Mouse (Mus musculus) MEL (cell line): ENCODE measurements around the gene Ccdc188. TPM values are rescaled to one million over a fixed set of nuclear protein-coding genes. Genes with fewer than 3 reads are reported as not detected.

Experiments used
- DNase-seq: peaks from one replicate; pipeline ENCODE4 v3.0.0; 2011; ENCODE audit warnings: low read depth, low spot score
- H3K27ac ChIP-seq: 2 replicates; pipeline ENCODE4 v1.5.1; 2012; ENCODE audit warnings: low read depth, mild to moderate bottlenecking, control low read depth, low read length, moderate library complexity; ENCODE audit not compliant: control insufficient read depth
- H3K27me3 ChIP-seq, 2 experiments: fragments of 150-350 bp in 1 of 2; sonication (generic) in 1 of 2; 2 replicates each; pipeline ENCODE4 v1.6.1; 2012; ENCODE audit warnings: low read length in 2 of 2, mild to moderate bottlenecking in 2 of 2, improper control_type of control experiment in 1 of 2, moderate library complexity in 1 of 2; ENCODE audit not compliant: insufficient read depth in 2 of 2, control insufficient read depth in 1 of 2
- H3K36me3 ChIP-seq, 2 experiments: 2 replicates each; pipeline ENCODE4 v1.6.1; 2012 to 2014; ENCODE audit warnings: low read length in 2 of 2, improper control_type of control experiment in 1 of 2, inconsistent platforms in 1 of 2, mild to moderate bottlenecking in 1 of 2; ENCODE audit not compliant: insufficient read depth in 2 of 2, control insufficient read depth in 1 of 2
- H3K4me1 ChIP-seq, 2 experiments: fragments of 150-350 bp in 1 of 2; sonication (generic) in 1 of 2; 2 replicates each; pipeline ENCODE4 v1.6.1; 2012; ENCODE audit warnings: low read length in 2 of 2, improper control_type of control experiment in 1 of 2, mild to moderate bottlenecking in 1 of 2; ENCODE audit not compliant: insufficient read depth in 2 of 2, control insufficient read depth in 1 of 2
- H3K4me3 ChIP-seq, 2 experiments: fragments of 150-350 bp in 1 of 2; sonication (generic) in 1 of 2; 2 replicates each; pipeline ENCODE4 v1.5.1; 2012; ENCODE audit warnings: low read depth in 2 of 2, low read length in 2 of 2, mild to moderate bottlenecking in 2 of 2, moderate library complexity in 2 of 2, control low read depth in 1 of 2, improper control_type of control experiment in 1 of 2; ENCODE audit not compliant: control insufficient read depth in 1 of 2, insufficient read depth in 1 of 2
- H3K79me2 ChIP-seq: 2 replicates; pipeline ENCODE4 v1.6.1; 2012; ENCODE audit warnings: mild to moderate bottlenecking, low read length, moderate library complexity; ENCODE audit not compliant: control insufficient read depth, poor library complexity, insufficient read depth
- H3K9ac ChIP-seq: 2 replicates; pipeline ENCODE4 v1.6.1; 2012; ENCODE audit warnings: low read depth, mild to moderate bottlenecking, control low read depth, low read length, moderate library complexity; ENCODE audit not compliant: control insufficient read depth, poor library complexity, severe bottlenecking
- H3K9me3 ChIP-seq: fragments of 150-350 bp; sonication (generic); replicated peaks from 2 replicates; pipeline ENCODE4 v1.6.1; 2012; ENCODE audit warnings: mild to moderate bottlenecking, low read length, improper control_type of control experiment, moderate library complexity; ENCODE audit not compliant: insufficient read depth
- CHD1 ChIP-seq: IDR thresholded peaks from 2 replicates; pipeline ENCODE4 v1.6.1; 2012; ENCODE audit warnings: low read depth, mild to moderate bottlenecking, inconsistent platforms, low read length, improper control_type of control experiment
- CTCF ChIP-seq, 3 experiments: IDR thresholded peaks in 2 of 3; conservative IDR thresholded peaks in 1 of 3; 2 replicates each; pipeline ENCODE4 v1.5.1; 2011 to 2012; ENCODE audit warnings: low read length in 3 of 3, low read depth in 2 of 3, mild to moderate bottlenecking in 2 of 3, improper control_type of control experiment in 1 of 3, inconsistent platforms in 1 of 3, mixed read lengths in 1 of 3, moderate library complexity in 1 of 3; ENCODE audit not compliant: control insufficient read depth in 1 of 3, insufficient read depth in 1 of 3, poor library complexity in 1 of 3, severe bottlenecking in 1 of 3
- E2F4 ChIP-seq: IDR thresholded peaks from 2 replicates; pipeline ENCODE4 v1.6.1; 2011; ENCODE audit warnings: low read depth, low read length, improper control_type of control experiment, borderline replicate concordance
- ELF1 ChIP-seq: IDR thresholded peaks from 2 replicates; pipeline ENCODE4 v1.6.1; 2014; ENCODE audit warnings: low read depth, mild to moderate bottlenecking, inconsistent platforms, low read length, improper control_type of control experiment, moderate library complexity
- EP300 ChIP-seq, 2 experiments: IDR thresholded peaks; 2 replicates each; pipeline ENCODE4 v1.6.1; 2011; ENCODE audit warnings: improper control_type of control experiment in 2 of 2, low read length in 2 of 2, low read depth in 1 of 2, mild to moderate bottlenecking in 1 of 2
- ETS1 ChIP-seq: IDR thresholded peaks from 2 replicates; pipeline ENCODE4 v1.6.1; 2012; ENCODE audit warnings: low read depth, mild to moderate bottlenecking, inconsistent platforms, low read length, improper control_type of control experiment, moderate library complexity
- GABPA ChIP-seq: IDR thresholded peaks from 2 replicates; pipeline ENCODE4 v1.6.1; 2012; ENCODE audit warnings: low read depth, mild to moderate bottlenecking, inconsistent platforms, low read length, improper control_type of control experiment, moderate library complexity
- GATA1 ChIP-seq: IDR thresholded peaks from 2 replicates; pipeline ENCODE4 v1.6.1; 2011; ENCODE audit warnings: low read depth, low read length, improper control_type of control experiment
- HCFC1 ChIP-seq: IDR thresholded peaks from 2 replicates; pipeline ENCODE4 v1.6.1; 2012; ENCODE audit warnings: low read depth, mild to moderate bottlenecking, inconsistent platforms, low read length, improper control_type of control experiment, moderate library complexity
- JUND ChIP-seq: IDR thresholded peaks from 2 replicates; pipeline ENCODE4 v1.6.1; 2011; ENCODE audit warnings: low read depth, mild to moderate bottlenecking, improper control_type of control experiment, low read length
- KAT2A ChIP-seq: conservative IDR thresholded peaks from 2 replicates; pipeline ENCODE4 v1.6.1; 2012; ENCODE audit warnings: low read depth, low read length, improper control_type of control experiment, inconsistent platforms
- MEF2A ChIP-seq: IDR thresholded peaks from 2 replicates; pipeline ENCODE4 v1.6.1; 2014; ENCODE audit warnings: low read depth, mild to moderate bottlenecking, inconsistent platforms, low read length, improper control_type of control experiment; ENCODE audit not compliant: poor library complexity, insufficient replicate concordance, severe bottlenecking; ENCODE audit errors: extremely low read depth
- NRF1 ChIP-seq: IDR thresholded peaks from 2 replicates; pipeline ENCODE4 v1.6.1; 2014; ENCODE audit warnings: low read depth, mild to moderate bottlenecking, inconsistent platforms, low read length, improper control_type of control experiment, moderate library complexity; ENCODE audit not compliant: poor library complexity, insufficient read depth, severe bottlenecking
- POLR2A ChIP-seq, 2 experiments: IDR thresholded peaks; 2 replicates each; pipeline ENCODE4 v1.6.1; 2011 to 2012; ENCODE audit warnings: low read length in 2 of 2, mild to moderate bottlenecking in 2 of 2, control low read depth in 1 of 2, improper control_type of control experiment in 1 of 2, low read depth in 1 of 2, moderate library complexity in 1 of 2; ENCODE audit not compliant: control insufficient read depth in 1 of 2, insufficient read depth in 1 of 2, poor library complexity in 1 of 2
- POLR2AphosphoS2 ChIP-seq: IDR thresholded peaks from 2 replicates; pipeline ENCODE4 v1.6.1; 2011; ENCODE audit warnings: low read length, improper control_type of control experiment
- RAD21 ChIP-seq: IDR thresholded peaks from 2 replicates; pipeline ENCODE4 v1.6.1; 2011; ENCODE audit warnings: mild to moderate bottlenecking, low read depth, low read length, improper control_type of control experiment
- RCOR1 ChIP-seq: IDR thresholded peaks from 2 replicates; pipeline ENCODE4 v1.6.1; 2012; ENCODE audit warnings: low read depth, mild to moderate bottlenecking, inconsistent platforms, low read length, improper control_type of control experiment
- SIN3A ChIP-seq: IDR thresholded peaks from 2 replicates; pipeline ENCODE4 v1.6.1; 2012; ENCODE audit warnings: low read length, improper control_type of control experiment, inconsistent platforms
- SMC3 ChIP-seq: IDR thresholded peaks from 2 replicates; pipeline ENCODE4 v1.6.1; 2011; ENCODE audit warnings: low read depth, low read length, improper control_type of control experiment
- TAL1 ChIP-seq: IDR thresholded peaks from 2 replicates; pipeline ENCODE4 v1.6.1; 2012; ENCODE audit warnings: mild to moderate bottlenecking, inconsistent platforms, low read length, moderate library complexity, mixed read lengths
- TBP ChIP-seq: IDR thresholded peaks from 2 replicates; pipeline ENCODE4 v1.8.0; 2011; ENCODE audit warnings: low read depth, low read length, improper control_type of control experiment
- TCF12 ChIP-seq: IDR thresholded peaks from 2 replicates; pipeline ENCODE4 v1.6.1; 2014; ENCODE audit warnings: low read depth, mild to moderate bottlenecking, inconsistent platforms, low read length, improper control_type of control experiment, moderate library complexity
- UBTF ChIP-seq: IDR thresholded peaks from 2 replicates; pipeline ENCODE4 v1.6.1; 2012; ENCODE audit warnings: low read depth, mild to moderate bottlenecking, inconsistent platforms, low read length, improper control_type of control experiment, moderate library complexity, borderline replicate concordance; ENCODE audit not compliant: insufficient read depth
- USF2 ChIP-seq, 2 experiments: IDR thresholded peaks; 2 replicates each; pipeline ENCODE4 v1.6.1; 2011 to 2012; ENCODE audit warnings: improper control_type of control experiment in 2 of 2, low read length in 2 of 2, borderline replicate concordance in 1 of 2, inconsistent platforms in 1 of 2, low read depth in 1 of 2, mild to moderate bottlenecking in 1 of 2; ENCODE audit not compliant: insufficient read depth in 1 of 2
- ZC3H11A ChIP-seq: IDR thresholded peaks from 2 replicates; pipeline ENCODE4 v1.6.1; 2012; ENCODE audit warnings: low read depth, mild to moderate bottlenecking, inconsistent platforms, low read length, improper control_type of control experiment
- ZKSCAN1 ChIP-seq: IDR thresholded peaks from 2 replicates; pipeline ENCODE4 v1.6.1; 2012; ENCODE audit warnings: low read depth, mild to moderate bottlenecking, inconsistent platforms, low read length, improper control_type of control experiment, moderate library complexity
- ZNF384 ChIP-seq: IDR thresholded peaks from 2 replicates; pipeline ENCODE4 v1.6.1; 2012; ENCODE audit warnings: low read depth, mild to moderate bottlenecking, inconsistent platforms, low read length, improper control_type of control experiment
- polyA plus RNA-seq, 2 experiments: library from polyadenylated mRNA; stranded (reverse) in 1 of 2; unstranded in 1 of 2; fragments of >175 nt in 1 of 2; fragments of >200 nt in 1 of 2; gene quantifications; 2 replicates each; pipeline versions ENCODE4 v1.2.1 to v1.2.4; 2012; ENCODE audit warnings: low replicate concordance in 2 of 2, low read depth in 1 of 2; ENCODE audit not compliant: insufficient read length in 2 of 2, insufficient read depth in 1 of 2, missing spikeins in 1 of 2
- total RNA-seq: library from RNA; depleted of rRNA; stranded (reverse); fragments of 300-350 nt; gene quantifications from 2 replicates; pipeline ENCODE4 v1.2.3, GENCODE M21; 2012

Gene Ccdc188
- total and polyA plus RNA-seq, 3 experiments: not detected

DNA sequence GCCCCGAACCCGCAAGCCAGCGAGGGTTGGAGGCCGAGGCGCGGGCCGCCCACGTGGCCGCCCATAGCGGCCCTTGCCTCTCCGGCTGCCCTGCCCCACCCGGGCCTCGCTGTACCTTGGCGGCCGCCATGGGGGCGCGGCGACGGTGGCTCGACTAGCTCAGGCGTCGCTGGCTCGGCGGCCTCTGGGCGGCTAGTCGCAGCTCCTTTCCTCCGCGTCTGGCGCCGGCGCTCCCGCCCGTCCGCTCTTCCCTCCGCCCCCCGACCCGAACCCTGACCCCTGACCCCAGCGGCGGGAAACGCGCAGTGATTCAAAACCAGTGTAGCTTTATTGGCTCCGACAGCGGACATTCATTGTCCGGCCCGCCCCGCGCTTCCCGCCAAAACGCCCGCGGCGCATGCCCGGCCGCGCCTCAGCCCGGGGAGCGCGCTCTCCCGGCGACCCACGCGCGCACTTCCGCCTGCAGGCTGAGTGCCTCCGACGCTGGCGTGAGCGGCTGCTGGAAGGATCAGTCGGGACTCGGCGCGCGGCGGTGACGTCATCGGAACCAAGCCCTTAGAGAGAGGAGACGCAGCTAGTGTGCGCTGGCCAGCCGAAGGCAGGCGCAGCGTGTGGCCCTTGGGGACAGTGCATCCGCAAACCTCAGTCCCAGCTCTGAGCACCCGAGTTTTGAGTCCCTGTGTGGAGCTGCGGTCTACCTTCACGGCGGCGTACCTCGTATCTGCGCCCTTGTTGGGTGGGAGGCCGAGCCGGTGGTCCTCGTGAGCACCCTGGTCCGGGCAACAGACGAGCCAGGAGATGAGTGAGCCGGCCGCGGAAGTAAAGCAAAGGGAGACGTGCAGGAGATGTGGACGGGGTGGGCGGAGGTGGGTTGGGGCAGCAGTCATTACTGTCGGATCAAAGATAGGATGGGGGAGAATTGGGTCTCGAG is 31.0 kb downstream of the Ccdc188 start, which contains the start of the genes Trmt2a and Ranbp1 (continued):
- peak; percentile 93 for TF ChIP-seq NRF1
- no peak for TF ChIP-seq UBTF
- peak; percentile 98 for TF ChIP-seq POLR2AphosphoS2
- no peak for TF ChIP-seq GABPA
- TF ChIP-seq JUND: no peak
- TF ChIP-seq KAT2A: peak; percentile 88
- 0 out of 4 replicates have a peak, but pooled peaks of 1 of the 2 experiments have one; percentile 13 for TF ChIP-seq EP300 (IDR thresholded peaks at IDR 0.05; ENCODE audit: low read depth in 1 of 2, low read length in 2 of 2)
- TF ChIP-seq MEF2A: no peak
- peak; percentile 99; the same call in 1 of the 2 replicates for TF ChIP-seq E2F4
- no peak for TF ChIP-seq RAD21
- no peak for TF ChIP-seq SMC3
- peak; percentile 96 for TF ChIP-seq ELF1
- no peak for TF ChIP-seq TAL1
- TF ChIP-seq TBP: peak; percentile 46; the same call in 1 of the 2 replicates
- no peak for TF ChIP-seq ZC3H11A
- TF ChIP-seq USF2 (IDR thresholded peaks at IDR 0.05; ENCODE audit: borderline replicate concordance in 1 of 2, insufficient read depth in 1 of 2, low read depth in 1 of 2, low read length in 2 of 2): no peak
- TF ChIP-seq ZKSCAN1: no peak
- no peak for TF ChIP-seq RCOR1
- TF ChIP-seq HCFC1: peak; percentile 91

DNA sequence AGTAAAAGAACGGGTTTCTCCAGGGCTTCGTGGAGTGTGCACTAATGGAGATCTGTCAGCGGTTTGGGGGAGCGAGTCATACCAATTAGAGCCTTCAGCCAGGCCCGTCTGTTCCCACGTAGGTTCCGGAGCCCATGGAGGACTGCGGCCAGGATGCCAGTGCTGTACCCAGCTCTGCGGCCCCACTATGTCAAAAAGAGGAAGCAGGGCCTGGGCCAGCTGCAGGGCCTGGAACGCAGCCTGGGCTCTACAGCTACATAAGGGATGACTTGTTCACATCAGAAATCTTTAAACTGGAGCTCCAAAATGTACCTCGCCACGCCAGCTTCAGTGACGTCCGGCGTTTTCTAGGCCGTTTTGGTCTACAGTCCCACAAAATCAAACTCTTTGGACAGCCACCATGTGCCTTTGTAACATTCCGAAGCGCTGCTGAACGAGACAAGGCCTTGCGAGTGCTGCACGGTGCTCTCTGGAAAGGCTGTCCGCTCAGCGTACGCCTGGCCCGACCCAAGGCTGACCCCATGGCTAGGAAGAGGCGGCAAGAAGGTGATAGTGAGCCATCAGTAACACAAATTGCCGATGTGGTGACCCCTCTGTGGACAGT is 31.8 kb downstream of the Ccdc188 start:
- H3K9ac ChIP-seq: peak overlapping the region; percentile 93
- TF ChIP-seq ZKSCAN1 (peak; percentile 87), ZNF384 (no peak), POLR2AphosphoS2 (peak; percentile 82), GATA1 (no peak), HCFC1 (peak; percentile 61; the same call in 1 of the 2 replicates), SIN3A (peak; percentile 49), ETS1 (peak; percentile 64), TCF12 (0 out of 2 replicates have a peak, but pooled peaks have one; percentile 10), CTCF (IDR thresholded peaks at IDR 0.05 in 2 of 3, conservative IDR thresholded peaks at IDR 0.05 in 1 of 3; ENCODE audit: control insufficient read depth in 1 of 3, insufficient read depth in 1 of 3, low read depth in 2 of 3, low read length in 3 of 3, poor library complexity in 1 of 3, severe bottlenecking in 1 of 3) (no peak), NRF1 (no peak), POLR2A (IDR thresholded peaks at IDR 0.05; ENCODE audit: control insufficient read depth in 1 of 2, insufficient read depth in 1 of 2, low read depth in 1 of 2, low read length in 2 of 2, poor library complexity in 1 of 2) (peak in 1 of 2 experiments; percentile 11; a peak in 1 of 4 replicates), TBP (peak; percentile 24; the same call in 1 of the 2 replicates), CHD1 (0 out of 2 replicates have a peak, but pooled peaks have one; percentile 21)
- TF ChIP-seq, all 39 proteins: peak for 9
- H3K27me3 ChIP-seq: no peaks in the 10 kb centered on the region
- H3K4me3 ChIP-seq: peak overlapping the region; percentile 53 to 94
- H3K36me3 ChIP-seq: peaks cover 38 to 44% of the 10 kb centered on the region in 2 experiments
- no peaks in the 10 kb centered on the region for H3K9me3 ChIP-seq
- peaks cover 62% of the 10 kb centered on the region for H3K79me2 ChIP-seq
- peaks cover 4 to 18% of the 10 kb centered on the region in 2 experiments; a peak in 3 of 4 replicates for H3K4me1 ChIP-seq
- peak; percentile 90 for DNase-seq
- H3K27ac ChIP-seq: peak overlapping the region; percentile 88
